Mouse (Mus musculus) limb, embryonic 11.5 days (tissue): ENCODE data around the gene Tnc. TPM values are rescaled to one million over a fixed set of nuclear protein-coding genes. Genes with fewer than 3 reads are reported as not detected.

Source experiments
- ATAC-seq: fragments of 200-750 bp; cut with Nextera tagmentation; 2 replicates; pipeline ENCODE4 v1.8.0; 2017; ENCODE audit warnings: low read depth; ENCODE audit not compliant: insufficient number of reproducible peaks, low FRiP score, low TSS enrichment
- DNase-seq: peaks from one replicate; pipeline ENCODE4 v3.0.0-alpha.2; 2015; ENCODE audit warnings: low spot score
- H3K27ac ChIP-seq: fragments of 300-500 bp; sonication (generic); replicated peaks from 2 replicates; pipeline ENCODE4 v1.5.1; 2014; ENCODE audit warnings: low read depth, mild to moderate bottlenecking, low read length
- H3K27me3 ChIP-seq: fragments of 300-500 bp; sonication (generic); 2 replicates; pipeline ENCODE4 v1.6.1; 2014; ENCODE audit warnings: mild to moderate bottlenecking, low read length, mixed read lengths; ENCODE audit not compliant: control insufficient read depth, insufficient read depth
- H3K36me3 ChIP-seq: fragments of 300-500 bp; sonication (generic); 2 replicates; pipeline ENCODE4 v1.6.1; 2014; ENCODE audit warnings: mild to moderate bottlenecking, low read length, moderate library complexity, mixed read lengths; ENCODE audit not compliant: control insufficient read depth, insufficient read depth
- H3K4me1 ChIP-seq: fragments of 300-500 bp; sonication (generic); 2 replicates; pipeline ENCODE4 v1.6.1; 2014; ENCODE audit warnings: low read length, mixed read lengths; ENCODE audit not compliant: control insufficient read depth, insufficient read depth
- H3K4me2 ChIP-seq: fragments of 300-500 bp; sonication (generic); 2 replicates; pipeline ENCODE4 v1.6.1; 2014; ENCODE audit warnings: low read depth, mild to moderate bottlenecking, moderate library complexity; ENCODE audit not compliant: severe bottlenecking
- H3K4me3 ChIP-seq: fragments of 300-500 bp; sonication (generic); 2 replicates; pipeline ENCODE4 v1.5.1; 2014; ENCODE audit warnings: low read depth, low read length
- H3K9ac ChIP-seq: fragments of 300-500 bp; sonication (generic); 2 replicates; pipeline ENCODE4 v1.6.1; 2014; ENCODE audit warnings: mild to moderate bottlenecking, low read length
- H3K9me3 ChIP-seq: fragments of 300-500 bp; sonication (generic); 2 replicates; pipeline ENCODE4 v1.6.1; 2016; ENCODE audit warnings: low read length; ENCODE audit not compliant: control insufficient read depth
- WGBS: fragments of 180-500 bp; shearing (Covaris S2); extraction: QIAGEN DNeasy Blood & Tissue Kit; methylation state at CpG from one replicate; pipeline ENCODE4 v1.1.7; 2014; 5-methylcytosine and 5-hydroxymethylcytosine counted together
- polyA plus RNA-seq: library from polyadenylated mRNA; unstranded; fragments of >200 nt; fragmentation: Nextera tagmentation; extraction: Ambion mirVana; gene quantifications from 2 replicates; pipeline ENCODE4 v1.2.1, GENCODE M21; 2014

Tnc gene
- polyA plus RNA-seq, 1 experiment from 2014 or later = 10.8 TPM

DNA sequence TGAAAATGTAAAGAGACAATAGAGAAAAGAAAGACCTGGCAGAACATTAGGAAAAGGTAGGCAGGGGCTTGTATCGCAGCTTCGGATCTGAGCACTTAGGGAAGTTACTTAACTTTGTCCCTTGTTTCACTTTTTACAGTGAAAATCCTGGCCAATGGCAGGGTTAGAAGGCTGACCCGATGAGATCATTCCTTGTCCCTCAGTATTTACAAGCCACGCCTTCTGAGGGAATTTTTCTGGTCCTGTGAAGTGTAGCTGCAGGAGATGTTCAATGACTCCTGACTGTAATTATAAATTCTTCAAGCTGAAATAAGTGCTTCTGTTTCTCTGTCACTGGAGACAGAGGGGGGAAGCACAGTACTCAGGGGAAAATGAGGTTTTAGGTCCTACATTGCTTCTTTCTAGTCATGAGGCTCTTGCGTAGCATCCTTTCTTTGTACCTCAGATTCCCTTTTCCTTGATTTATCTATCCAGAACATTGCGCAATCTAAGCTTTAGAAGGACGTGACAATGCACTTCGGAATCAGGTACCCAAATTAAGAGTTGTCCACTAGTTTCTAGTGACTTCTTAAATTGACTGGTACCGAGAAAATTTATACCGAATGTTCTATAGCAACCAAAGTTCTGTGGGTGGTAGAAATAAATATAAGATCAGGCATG, 25.8 kb downstream of the Tnc start:
- WGBS = 91% methylated on average over 10 of the region's 10 CpGs
- Histone ChIP-seq H3K4me2 (no peak overlapping the region), H3K4me3 (no peak overlapping the region), H3K36me3 (no peaks in the 10 kb centered on the region), H3K9ac (no peak overlapping the region), H3K4me1 (no peaks in the 10 kb centered on the region), H3K9me3 (no peaks in the 10 kb centered on the region), H3K27ac (no peak overlapping the region), H3K27me3 (no peaks in the 10 kb centered on the region)
- DNase-seq (no peak), ATAC-seq (no peak)

DNA sequence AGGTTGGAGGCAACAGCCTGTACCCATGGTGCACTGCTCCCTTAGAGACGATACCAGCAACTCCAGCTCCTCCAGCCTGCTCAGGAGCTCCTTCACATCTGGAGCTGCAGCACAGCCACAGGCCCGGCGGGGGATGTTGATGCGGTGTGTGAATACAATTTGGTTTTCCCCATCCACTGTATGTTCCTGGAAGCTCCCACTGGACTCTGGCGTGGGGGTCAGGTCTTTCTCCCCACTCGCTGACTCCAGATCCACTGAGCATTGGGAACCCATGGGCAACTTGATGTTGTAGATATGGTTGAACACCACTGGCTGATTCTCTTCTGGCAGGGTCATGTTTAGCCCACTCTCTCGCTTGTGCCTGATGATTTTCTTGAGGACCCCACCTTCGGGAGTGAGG, 26.7 kb downstream of the Tnc start:
- WGBS = 88% methylated on average over 8 of the region's 8 CpGs
- Histone ChIP-seq H3K9ac (no peak overlapping the region), H3K9me3 (no peaks in the 10 kb centered on the region), H3K4me3 (no peak overlapping the region), H3K27ac (no peak overlapping the region), H3K27me3 (no peaks in the 10 kb centered on the region), H3K36me3 (no peaks in the 10 kb centered on the region), H3K4me1 (no peaks in the 10 kb centered on the region), H3K4me2 (no peak overlapping the region)
- ATAC-seq (no peak), DNase-seq (no peak)

DNA sequence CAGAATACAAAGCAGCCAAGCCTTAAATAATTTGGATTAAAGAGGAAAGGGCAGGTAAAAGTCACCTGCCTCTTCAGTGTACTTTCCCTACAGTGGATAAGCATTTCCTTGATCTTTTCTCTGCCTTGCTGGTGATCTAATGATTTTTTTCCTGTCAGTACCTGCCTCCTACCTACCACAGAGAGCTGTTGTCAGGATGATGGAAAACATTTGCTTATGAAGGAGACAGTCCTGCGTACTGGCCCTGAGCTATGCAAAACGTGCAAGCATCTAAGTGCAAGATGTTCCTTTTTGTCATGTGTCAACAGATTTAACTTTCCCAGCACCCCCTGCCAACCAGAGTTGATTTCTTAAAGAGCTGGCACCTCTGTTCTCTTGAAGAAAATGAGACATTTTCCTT, 35.5 kb downstream of the Tnc start:
- Histone ChIP-seq H3K4me3 (no peak overlapping the region), H3K36me3 (no peaks in the 10 kb centered on the region), H3K27ac (no peak overlapping the region), H3K27me3 (no peaks in the 10 kb centered on the region), H3K9me3 (no peaks in the 10 kb centered on the region), H3K4me2 (no peak overlapping the region), H3K9ac (no peak overlapping the region), H3K4me1 (no peaks in the 10 kb centered on the region)
- WGBS = 27% methylated on average over 2 of the region's 2 CpGs
- DNase-seq = no peak
- ATAC-seq = no peak

DNA sequence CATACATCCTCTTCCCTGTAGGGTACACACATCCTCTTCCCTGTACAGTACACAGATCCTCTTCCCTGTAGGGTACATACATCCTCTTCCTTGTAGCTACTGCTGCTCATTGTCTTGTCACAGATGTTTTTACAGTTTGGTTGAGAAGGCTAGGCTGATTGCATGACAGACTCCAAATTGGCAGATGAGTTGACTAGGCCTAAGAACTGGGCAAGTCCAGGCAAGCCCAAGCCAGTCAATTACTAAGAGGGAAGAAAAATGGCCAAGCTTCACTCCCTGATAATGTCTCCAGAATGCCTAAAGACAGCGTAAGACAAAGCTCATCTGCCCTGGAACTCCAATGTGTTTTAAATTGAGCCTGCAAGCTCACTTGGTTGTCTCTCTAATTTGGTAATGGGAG, 36.9 kb downstream of the Tnc start:
- Histone ChIP-seq H3K36me3 (no peaks in the 10 kb centered on the region), H3K4me3 (no peak overlapping the region), H3K9ac (no peak overlapping the region), H3K4me1 (no peaks in the 10 kb centered on the region), H3K9me3 (no peaks in the 10 kb centered on the region), H3K4me2 (no peak overlapping the region), H3K27ac (no peak overlapping the region), H3K27me3 (no peaks in the 10 kb centered on the region)
- 78% methylated on average over 1 of the region's 1 CpGs for WGBS
- ATAC-seq (no peak), DNase-seq (no peak)

DNA sequence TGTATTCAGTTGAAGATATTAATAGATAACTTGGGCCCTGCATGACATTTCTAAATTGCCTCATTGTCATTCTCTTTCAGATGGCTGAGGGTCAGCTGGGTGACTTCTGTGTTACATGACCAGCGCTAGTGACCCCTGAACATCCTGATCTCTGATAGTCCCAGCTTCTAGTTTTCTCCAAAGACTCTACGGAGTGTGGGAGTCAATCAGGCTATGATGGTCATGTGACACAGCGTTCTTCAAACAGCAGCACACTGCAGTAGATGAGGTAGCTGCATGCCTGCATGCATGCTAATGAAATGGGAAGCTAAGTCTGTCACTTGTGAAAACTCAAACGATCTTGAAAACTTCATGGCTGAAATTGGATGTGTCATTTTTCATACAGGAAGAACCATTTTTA, 41.6 kb downstream of the Tnc start:
- 91% methylated on average over 4 of the region's 4 CpGs for WGBS
- ATAC-seq (no peak), DNase-seq (no peak)
- Histone ChIP-seq H3K27ac (no peak overlapping the region), H3K9me3 (no peaks in the 10 kb centered on the region), H3K9ac (no peak overlapping the region), H3K27me3 (no peaks in the 10 kb centered on the region), H3K4me1 (no peaks in the 10 kb centered on the region), H3K4me2 (no peak overlapping the region), H3K36me3 (no peaks in the 10 kb centered on the region), H3K4me3 (no peak overlapping the region)

DNA sequence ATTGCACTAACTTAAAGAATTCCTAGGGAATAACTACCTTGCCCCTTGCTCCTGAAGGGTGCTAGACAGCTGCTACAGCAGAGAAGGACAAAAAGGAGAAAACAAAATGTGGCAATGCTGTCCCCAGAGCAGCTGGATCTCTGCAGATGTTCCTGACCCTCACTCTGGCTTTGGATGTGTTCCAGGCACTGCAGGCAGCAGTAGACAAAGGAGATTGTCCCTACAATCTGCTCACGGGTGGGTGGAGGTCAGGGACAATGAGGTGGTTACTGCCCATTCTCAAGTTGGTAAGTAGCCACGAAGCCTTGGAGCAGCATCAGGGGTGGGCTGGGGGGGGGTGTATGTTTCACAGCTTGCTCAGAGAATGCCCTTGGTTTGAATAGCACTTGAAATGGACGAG, 43.1 kb downstream of the Tnc start:
- Histone ChIP-seq H3K9ac (no peak overlapping the region), H3K27me3 (no peaks in the 10 kb centered on the region), H3K4me3 (no peak overlapping the region), H3K27ac (no peak overlapping the region), H3K36me3 (no peaks in the 10 kb centered on the region), H3K4me1 (no peaks in the 10 kb centered on the region), H3K4me2 (no peak overlapping the region), H3K9me3 (no peaks in the 10 kb centered on the region)
- ATAC-seq (no peak), DNase-seq (no peak)
- 75% methylated on average over 3 of the region's 3 CpGs for WGBS

DNA sequence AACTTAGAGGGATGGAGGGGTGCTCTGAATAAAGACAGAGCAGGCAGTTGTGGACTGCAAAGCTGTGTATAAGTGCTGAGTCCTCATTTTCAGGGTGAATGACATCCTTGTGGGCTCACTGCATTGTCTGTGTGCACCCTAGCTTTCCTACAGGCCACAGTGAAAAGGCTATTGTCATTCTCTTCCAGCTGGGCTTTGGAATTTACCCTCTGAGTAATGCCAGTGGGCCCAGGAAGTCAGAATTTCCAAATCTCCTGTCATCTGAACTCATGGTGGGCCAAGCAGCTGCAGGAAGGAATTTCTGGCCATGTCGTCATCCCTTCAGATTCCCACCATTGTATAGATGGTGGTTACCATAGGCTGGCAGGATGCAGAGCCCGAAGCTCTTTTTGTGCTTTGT, 44.6 kb downstream of the Tnc start:
- DNase-seq = no peak
- no peaks in the 10 kb centered on the region for H3K27me3 ChIP-seq
- no peak overlapping the region for H3K4me3 ChIP-seq
- no peaks in the 10 kb centered on the region for H3K4me1 ChIP-seq
- H3K9me3 ChIP-seq = no peaks in the 10 kb centered on the region
- no peak for ATAC-seq
- WGBS = 80% methylated on average over 2 of the region's 2 CpGs
- H3K4me2 ChIP-seq = no peak overlapping the region
- H3K27ac ChIP-seq = no peak overlapping the region
- H3K9ac ChIP-seq = no peak overlapping the region
- H3K36me3 ChIP-seq = no peaks in the 10 kb centered on the region

DNA sequence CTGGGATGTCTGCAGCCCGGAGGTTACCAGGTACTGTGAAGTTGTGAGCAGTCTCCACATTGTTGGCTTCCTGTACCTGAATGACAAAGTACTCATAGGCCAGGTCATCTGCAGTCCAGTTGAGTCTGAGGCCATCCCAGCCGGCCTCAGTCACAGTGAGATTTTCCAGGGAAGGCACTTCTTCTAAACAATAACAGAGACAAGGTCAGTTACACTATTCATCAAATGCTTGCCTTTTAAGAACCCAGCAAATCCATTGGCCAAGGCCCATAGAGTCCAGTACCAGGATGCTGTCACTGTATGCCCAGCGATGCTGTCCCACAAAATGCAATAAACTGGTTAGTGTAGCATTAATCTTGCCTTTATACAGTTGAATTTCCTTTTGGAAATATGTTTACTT, 46.0 kb downstream of the Tnc start:
- no peak for ATAC-seq
- Histone ChIP-seq H3K4me2 (no peak overlapping the region), H3K27me3 (no peaks in the 10 kb centered on the region), H3K9ac (no peak overlapping the region), H3K9me3 (no peaks in the 10 kb centered on the region), H3K4me1 (no peaks in the 10 kb centered on the region), H3K27ac (no peak overlapping the region), H3K36me3 (no peaks in the 10 kb centered on the region), H3K4me3 (no peak overlapping the region)
- WGBS = 79% methylated on average over 3 of the region's 3 CpGs
- DNase-seq = no peak

DNA sequence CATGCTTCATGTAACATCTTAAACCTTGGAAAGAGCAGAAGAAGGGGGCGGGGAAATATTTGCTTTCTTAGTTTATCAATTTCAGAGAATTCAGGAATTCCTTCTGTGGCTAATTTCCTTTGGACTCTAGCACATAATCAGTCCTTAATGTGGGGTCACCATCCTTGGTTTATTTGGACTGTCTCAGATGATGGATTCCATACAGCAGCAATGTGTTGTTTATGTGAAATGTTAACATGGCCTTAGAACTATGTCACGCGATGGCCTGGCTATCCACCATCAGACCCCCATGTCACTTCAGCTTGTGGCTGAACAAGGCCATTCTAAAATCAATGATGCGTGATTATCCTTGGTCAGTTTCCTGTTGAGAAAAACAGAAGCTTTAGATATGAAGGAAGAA, 46.5 kb downstream of the Tnc start:
- no peaks in the 10 kb centered on the region for H3K27me3 ChIP-seq
- no peaks in the 10 kb centered on the region for H3K4me1 ChIP-seq
- no peak overlapping the region for H3K4me3 ChIP-seq
- no peaks in the 10 kb centered on the region for H3K36me3 ChIP-seq
- H3K27ac ChIP-seq = no peak overlapping the region
- WGBS = 90% methylated on average over 4 of the region's 4 CpGs
- ATAC-seq (no peak), DNase-seq (no peak)
- no peaks in the 10 kb centered on the region for H3K9me3 ChIP-seq
- no peak overlapping the region for H3K4me2 ChIP-seq
- H3K9ac ChIP-seq = no peak overlapping the region
